Mouse (Mus musculus) adrenal gland, adult 18-20 months (tissue): ENCODE measurements around the gene Rnf26. TPM values are rescaled to one million over a fixed set of nuclear protein-coding genes. Genes with fewer than 3 reads are reported as not detected.

Source experiments
- DNase-seq, 2 experiments: peaks; one replicate each; pipeline ENCODE4 v3.0.0; 2021 to 2022; ENCODE audit warnings: low spot score in 2 of 2
- long read RNA-seq, 2 experiments: library from polyadenylated mRNA; stranded (forward); transcript quantifications; one replicate each; pipeline ENCODE4 v2.0.0; 2021
- total RNA-seq, 2 experiments: library from RNA; stranded (reverse); gene quantifications; 1 replicate in 1 of 2; 2 replicates in 1 of 2; pipeline ENCODE4 v1.2.3; 2021

Rnf26 gene
- total RNA-seq = 10 to 100 TPM; 19.4 to 24.1 TPM
- long read RNA-seq, experiment 1, transcript Rnf26-201 (1 exons, 2,724 nt) = major isoform, 32 of 32 reads
- long read RNA-seq, experiment 1, partial matches to known transcripts = 0 of 32 reads
- long read RNA-seq, experiment 1, other reads (novel, unspliced or antisense) = 0 of 32 reads
- long read RNA-seq, experiment 2, transcript Rnf26-201 (1 exons, 2,724 nt) = major isoform, 78 of 80 reads
- long read RNA-seq, experiment 2, partial matches to known transcripts = 0 of 80 reads
- long read RNA-seq, experiment 2, other reads (novel, unspliced or antisense) = 1 of 80 reads

GRCm38 (mm10) chr9:44113105-44113789, at the start of gene Rnf26, which contains the start of gene Gm49380:
TSS of gene Rnf26 (minus strand) at chr9:44113517.
TSS of gene Gm49380 (minus strand) at chr9:44113500.
- peak; percentile 88 for DNase-seq

GRCm38 (mm10) chr9:44159886-44160285, 46.6 kb upstream of the Rnf26 start:
- no peak for DNase-seq

DNA sequence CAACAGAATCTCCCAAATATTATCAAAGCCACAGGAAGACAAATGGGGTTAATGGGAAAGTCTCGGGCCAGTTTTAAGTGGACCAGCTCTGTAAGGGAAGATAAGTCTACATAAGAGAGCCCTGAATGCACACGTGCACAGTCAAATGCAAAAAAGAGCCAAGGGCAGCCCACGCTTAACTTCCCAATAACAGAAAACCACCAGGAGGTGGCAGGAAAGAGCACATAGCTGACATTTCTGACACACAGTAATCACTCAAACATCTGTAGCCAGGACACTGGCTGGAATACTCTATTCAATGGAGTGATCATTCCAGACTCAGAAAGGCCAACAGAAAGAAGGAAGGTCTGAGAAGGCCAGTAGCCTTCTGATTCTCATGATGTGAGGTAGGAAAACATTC, 34.0 kb upstream of the Rnf26 start:
- no peak for DNase-seq

GRCm38 (mm10) chr9:44144718-44145060, 31.4 kb upstream of the Rnf26 start:
- DNase-seq = no peak

DNA sequence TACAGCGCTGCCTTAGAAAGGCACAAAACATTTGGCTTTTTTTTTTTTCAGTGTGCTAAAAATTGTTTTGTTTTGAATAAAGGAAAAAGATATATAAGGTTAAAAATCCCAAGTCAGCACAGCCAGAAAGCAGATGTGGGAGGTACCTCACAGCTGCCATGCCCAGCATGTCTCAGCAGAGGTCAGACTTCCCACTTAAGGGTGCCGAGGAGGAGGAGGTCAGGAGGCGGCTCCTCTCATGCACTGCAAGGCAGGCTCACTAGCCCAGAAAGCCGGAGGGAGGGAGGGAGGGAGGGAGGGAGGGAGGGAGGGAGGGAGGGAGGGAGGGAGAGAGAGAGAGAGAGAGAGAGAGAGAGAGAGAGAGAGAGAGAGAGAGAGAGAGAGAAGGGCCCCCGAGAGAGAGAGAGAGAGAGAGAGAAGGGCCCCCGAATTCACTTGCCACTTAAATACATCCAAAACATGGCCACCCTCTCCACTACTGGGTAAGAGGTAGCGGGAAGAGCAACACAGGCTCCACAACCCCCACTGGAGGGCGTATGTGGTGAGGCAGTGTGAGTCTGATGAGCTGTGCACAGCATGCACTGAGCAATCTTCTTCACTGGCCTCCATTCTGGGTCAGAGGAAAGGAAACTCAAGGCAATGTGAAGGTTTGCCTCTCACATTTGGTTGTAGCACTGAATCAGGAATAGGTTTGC, 30.9 kb upstream of the Rnf26 start:
- no peak for DNase-seq

DNA sequence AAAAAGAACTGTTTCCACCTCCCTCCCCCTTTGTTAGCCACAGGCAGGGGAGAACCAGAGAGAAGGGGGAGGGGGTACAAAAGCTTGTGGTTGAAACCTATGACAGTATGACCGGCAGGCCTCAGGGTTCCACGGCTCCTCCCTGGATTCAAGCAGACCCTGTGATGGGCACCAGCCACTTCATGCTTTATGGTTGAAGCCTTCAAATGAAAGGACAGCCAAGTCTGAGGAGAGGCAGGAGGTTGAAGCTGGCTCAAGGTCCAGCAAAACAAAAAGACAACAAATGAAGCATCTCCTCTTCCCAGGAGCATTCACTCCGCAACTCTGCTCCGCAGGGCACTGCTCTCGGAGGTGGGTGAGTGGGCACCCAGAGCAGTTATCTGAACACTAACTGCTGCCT, 30.1 kb upstream of the Rnf26 start:
- DNase-seq = no peak

- no peak for DNase-seq
Observed at GRCm38 (mm10) chr9:44141951-44142350, 28.6 kb upstream of the Rnf26 start.

DNA sequence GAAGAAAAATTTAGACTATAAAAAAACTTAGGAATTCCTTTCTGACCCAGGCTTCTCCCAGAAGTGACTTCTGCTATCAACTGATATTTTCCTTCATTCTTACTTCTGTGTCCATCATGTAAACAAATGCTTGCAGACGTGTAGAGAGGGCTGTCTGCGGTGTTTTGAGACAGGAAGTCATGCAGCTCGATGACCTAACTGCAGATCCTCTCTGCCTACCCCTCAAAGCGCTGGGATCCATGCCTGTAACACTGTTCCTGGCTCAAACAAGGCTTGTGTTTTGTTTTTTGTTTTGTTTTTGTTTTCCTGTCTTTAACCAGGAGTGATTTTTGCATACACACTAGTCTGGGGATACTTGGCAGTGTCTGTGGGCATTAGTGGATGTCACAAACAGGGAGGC, 24.5 kb upstream of the Rnf26 start:
- DNase-seq = no peak

GRCm38 (mm10) chr9:44135731-44136411, 22.6 kb upstream of the Rnf26 start:
- no peak for DNase-seq

GRCm38 (mm10) chr9:44134851-44135730, 21.8 kb upstream of the Rnf26 start:
- DNase-seq = peak in 1 of 2 experiments; percentile 64

DNA sequence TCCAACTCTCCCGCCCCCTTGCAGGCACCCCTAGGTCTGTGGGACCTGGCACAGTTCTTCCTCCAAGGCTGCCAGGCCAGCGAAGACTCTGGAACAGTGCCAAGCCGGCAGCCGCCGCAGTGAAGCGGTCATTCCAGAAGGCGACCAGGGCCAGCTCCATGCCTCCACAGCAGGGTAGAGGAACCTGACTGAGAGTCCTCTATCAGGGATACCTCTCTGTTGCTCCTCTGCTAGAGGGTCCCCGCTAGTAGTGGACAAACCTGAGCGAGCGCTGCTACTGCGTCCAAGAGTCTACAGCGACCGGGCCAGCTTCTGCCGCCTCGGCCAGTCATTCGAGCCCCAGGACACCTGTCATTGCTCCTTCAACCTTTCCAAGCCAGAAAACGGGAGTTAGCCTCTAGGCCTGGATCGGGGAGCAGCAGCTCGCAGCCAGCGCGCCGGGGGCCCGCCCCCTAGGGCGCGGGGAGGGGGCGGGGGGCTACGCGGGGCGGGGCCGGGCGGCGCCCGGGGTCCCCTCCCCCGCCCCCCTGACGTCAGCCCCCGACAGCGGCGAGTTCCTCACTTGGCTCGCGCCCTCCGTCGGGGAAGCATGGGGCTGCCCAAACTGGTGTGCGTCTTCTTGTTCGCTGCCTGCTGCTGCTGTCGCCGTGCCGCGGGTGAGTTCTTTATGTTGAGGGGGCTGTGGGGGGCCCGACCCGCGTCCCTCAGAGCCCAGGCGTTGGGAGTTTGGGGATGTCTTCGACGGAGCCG, 21.0 kb upstream of the Rnf26 start, which contains the start of gene Mcam:
Gene Mcam (plus strand): TSS at position 369 of the 750 bp plus-strand sequence.
- peak; percentile 72 to 77 for DNase-seq

DNA sequence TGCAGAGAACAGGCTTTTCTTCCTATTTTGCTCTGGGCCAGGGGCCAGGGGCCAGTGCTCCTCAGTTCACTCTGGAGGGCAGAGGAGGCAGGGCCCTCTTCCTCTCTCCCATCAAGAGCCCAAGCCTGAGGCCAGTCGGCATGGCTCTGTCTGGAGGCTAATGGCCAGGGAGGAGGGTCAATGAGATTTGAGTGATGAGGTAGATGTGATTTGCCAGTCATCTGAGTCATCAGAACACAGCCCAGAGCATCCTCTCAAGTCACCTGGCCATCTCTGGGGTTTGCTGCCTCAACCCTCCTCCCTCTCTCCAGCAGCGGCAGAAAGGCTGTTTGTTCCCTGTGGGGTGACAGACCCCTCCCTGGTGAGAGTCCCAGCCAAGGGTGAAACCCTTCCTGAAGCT, 20.0 kb upstream of the Rnf26 start:
- DNase-seq = no peak

DNA sequence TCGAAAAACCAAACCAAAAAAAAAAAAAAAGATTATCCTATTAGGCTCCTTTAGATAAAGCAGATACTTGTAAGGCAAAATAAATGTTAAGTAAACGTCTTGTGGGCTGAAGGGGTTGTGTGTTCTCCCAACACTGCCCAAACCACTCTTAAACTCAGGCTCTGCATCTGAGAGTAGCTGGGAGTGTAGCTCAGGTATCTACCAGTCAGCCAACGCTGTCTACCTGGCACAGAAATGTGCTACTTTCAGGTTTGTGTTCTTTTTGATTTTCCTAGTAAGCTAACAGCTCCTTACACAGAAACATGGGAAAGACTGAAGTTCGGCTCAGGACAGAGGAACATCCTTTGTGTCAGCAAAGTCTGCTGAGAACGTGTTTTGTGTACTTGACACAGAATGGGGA, 18.9 kb upstream of the Rnf26 start:
- no peak for DNase-seq

DNA sequence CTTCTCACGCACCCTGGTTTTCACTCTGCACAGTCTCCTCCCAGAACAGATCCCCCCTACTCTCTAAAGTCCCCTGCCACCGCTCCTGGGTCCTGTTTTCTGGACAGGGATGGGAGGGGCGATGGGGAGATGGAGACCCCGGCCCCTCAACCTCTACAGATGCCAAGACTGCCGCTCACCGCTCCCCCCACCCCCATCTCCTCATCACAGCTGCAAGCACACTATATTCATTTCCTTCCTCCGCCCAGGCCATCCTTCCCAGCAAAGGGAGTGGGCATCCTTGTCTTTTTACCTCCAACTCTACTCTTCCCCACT, 17.9 kb upstream of the Rnf26 start:
- no peak for DNase-seq

DNA sequence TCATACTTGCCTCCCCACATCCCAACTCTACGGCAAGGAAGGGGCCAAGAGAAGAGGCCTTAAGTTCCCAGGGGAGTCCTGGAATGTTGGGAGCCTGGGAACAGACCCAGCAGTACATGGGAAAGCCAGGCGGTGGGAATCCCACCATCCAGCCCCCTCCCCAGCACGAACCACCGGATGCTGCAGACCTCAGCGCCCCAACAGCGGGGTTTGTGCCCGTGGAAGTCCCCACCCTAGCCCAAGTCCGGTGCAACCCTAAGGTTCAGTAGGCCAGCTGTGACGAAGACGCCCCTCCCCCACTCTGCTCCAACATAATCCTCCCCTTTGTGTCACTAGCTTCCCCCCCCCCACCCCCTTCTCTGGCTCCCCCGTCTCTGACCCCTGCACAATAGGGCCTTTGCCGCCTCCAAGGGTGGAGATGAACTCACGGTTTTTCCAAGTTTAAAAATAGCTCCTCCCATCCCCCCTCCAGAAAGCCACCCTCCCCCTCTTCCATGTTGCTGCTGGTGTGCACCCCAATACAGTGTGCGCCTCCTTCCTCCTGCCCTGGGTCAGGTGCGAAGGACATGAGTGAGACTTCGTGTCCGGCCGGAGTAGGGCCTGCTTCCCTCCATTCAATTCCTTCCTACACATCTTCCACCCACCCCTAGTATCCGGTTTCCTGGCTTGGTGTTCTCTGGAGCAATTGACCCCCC, 17.4 kb upstream of the Rnf26 start:
- no peak for DNase-seq

DNA sequence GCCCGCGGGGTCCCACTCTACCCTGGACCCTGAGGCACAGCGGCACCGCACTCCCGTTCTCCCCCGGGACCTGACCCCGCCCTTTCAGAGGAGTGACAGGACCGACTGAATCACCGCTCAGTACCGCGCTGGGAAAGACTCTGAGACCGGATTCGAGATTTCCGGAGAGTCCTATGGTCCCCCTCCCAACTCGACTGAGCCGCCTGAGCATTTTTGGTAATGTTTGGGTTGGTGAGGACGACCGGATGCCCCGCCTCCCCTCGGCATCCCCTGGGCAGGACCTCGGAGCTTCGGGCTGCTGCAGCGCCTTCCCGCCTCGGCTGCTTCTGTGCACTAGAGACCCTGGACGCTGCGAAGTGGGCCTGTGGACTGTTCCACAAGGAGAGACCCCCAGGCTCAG, 16.7 kb upstream of the Rnf26 start:
- DNase-seq = peak; percentile 58 to 69

GRCm38 (mm10) chr9:44129633-44130032, 16.3 kb upstream of the Rnf26 start:
- no peak for DNase-seq

DNA sequence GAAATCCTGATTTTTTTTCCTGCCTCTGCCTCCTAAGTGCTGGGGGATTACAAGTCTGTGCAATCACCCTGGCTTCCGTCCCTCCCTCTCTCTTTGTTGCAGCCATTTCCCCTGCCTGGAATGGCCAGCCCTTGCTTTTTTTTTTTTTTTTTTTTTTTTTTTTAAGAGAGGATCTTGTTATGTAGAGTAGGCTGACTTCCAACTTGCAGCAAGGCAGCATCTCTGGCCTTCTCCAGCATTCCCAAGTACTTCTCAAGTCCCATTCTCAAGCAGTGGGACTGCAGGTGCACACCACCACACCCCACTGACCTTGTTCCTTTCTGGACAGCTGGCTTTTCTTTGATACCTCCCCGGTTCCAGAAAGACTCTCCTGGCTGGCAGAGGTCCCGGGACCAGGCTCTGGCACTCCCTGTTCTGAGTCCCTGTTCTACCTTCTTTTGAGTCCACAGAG, 14.1 kb upstream of the Rnf26 start:
- DNase-seq = no peak

DNA sequence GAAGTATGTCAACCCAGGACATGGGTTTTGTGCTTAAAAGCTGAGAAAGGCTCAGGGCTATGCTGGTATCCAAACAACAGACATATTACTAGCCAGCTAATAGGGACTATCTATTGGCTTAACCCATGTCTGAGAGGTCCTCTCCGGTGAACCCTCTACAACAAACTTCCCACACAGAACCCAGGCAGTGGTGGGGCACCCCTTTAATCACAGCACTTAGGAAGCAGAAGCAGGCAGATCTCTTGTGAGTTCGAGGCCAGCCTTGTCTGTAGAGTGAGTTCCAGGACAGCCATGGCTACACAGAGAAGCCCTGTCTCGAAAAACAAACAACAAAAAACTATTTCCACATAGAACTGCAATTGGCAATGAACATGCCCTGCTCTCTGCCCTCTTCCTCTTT, 13.4 kb upstream of the Rnf26 start:
- no peak for DNase-seq
